In the genomic region with DNA sequence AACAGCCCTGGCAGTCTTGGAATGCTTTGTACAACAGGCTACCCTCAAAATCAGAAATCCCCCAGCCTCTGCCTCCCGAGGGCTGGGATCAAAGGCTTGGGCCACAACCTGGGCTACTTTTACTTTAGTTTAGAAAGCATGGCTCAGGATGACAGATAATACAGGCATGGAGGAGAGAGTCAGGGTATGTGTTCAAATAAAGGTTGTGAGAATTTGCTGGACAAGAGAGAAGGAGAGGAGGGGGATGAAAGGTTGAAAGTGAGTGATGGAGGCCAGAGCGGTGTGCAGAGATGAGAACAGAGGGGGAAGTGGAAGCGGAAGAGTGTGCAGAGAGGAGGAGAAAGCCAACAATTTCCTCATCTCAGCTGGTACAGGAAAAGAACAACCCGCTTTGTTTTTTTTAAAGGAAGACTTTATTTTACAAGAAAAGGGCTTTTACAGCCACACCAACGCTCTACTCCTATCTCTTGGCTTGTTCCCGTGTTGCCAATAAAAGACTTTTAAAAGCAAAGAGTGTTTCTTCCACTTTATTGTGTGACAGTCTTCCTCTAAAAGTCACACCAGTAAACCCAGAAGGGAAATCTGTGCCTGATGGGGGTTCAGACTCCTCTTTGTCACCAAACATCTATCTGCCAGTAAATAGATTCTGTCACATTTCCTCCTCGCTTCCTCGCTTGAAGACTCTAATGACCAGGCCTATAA, we compare ENCODE assay signal across 8 mouse cellular contexts. TPM values are rescaled to one million over a fixed set of nuclear protein-coding genes. Genes with fewer than 3 reads are reported as not detected.
A peak's percentile ranks its signal among the peaks of the same experiment; 100 is the strongest.
DNase-seq lines count a peak whose midpoint lies in the region; ATAC-seq and TF ChIP-seq lines count a peak whose summit lies in the region.

No protein-coding gene starts in this region.

- H3ac ChIP-seq in myocyte (ENCODE audit: control insufficient read depth, insufficient read length), result no peak overlapping the region

- TF ChIP-seq POLR2A in myocyte (IDR thresholded peaks at IDR 0.05; ENCODE audit: insufficient read length, low read depth), result no peak

- peak overlapping the region; percentile 55; the same call in 1 of the 2 replicates for H3K9ac ChIP-seq in lung, embryonic 16.5 days (ENCODE audit: low read length)
- H3K9ac ChIP-seq in forebrain, embryonic 12.5 days, result peak overlapping the region; percentile 65
- H3K9ac ChIP-seq in intestine, embryonic 15.5 days, result no peak overlapping the region

- intact Hi-C loops in left cerebral cortex, postnatal 4 days (cut with DNase I), result loop anchor here (2.0 to 10.0 kb wide), 4 partner anchors 49 to 281 kb away; no protein-coding TSS in a partner anchor

- no peak for DNase-seq in lung, postnatal 14 days
- no peak for DNase-seq in adrenal gland, postnatal 25 days
- no peak for DNase-seq in left cerebral cortex, postnatal 4 days
- DNase-seq in layer of hippocampus, adult 9-10 months (ENCODE audit: low spot score), result no peak

- H3K36me3 ChIP-seq in lung, embryonic 16.5 days (ENCODE audit: control insufficient read depth, insufficient read depth, low read length), result no peaks in the 10 kb centered on the region
- H3K36me3 ChIP-seq in forebrain, embryonic 12.5 days (replicated peaks), result no peaks in the 10 kb centered on the region
- no peaks in the 10 kb centered on the region for H3K36me3 ChIP-seq in intestine, embryonic 15.5 days
- no peaks in the 10 kb centered on the region for H3K36me3 ChIP-seq in myocyte (ENCODE audit: control insufficient read depth, insufficient read depth)

- no peaks in the 10 kb centered on the region for H3K27me3 ChIP-seq in lung, embryonic 16.5 days (ENCODE audit: control insufficient read depth, insufficient read depth, low read depth, low read length)
- H3K27me3 ChIP-seq in forebrain, embryonic 12.5 days, result no peaks in the 10 kb centered on the region
- no peaks in the 10 kb centered on the region for H3K27me3 ChIP-seq in intestine, embryonic 15.5 days (replicated peaks)
- H3K27me3 ChIP-seq in myocyte (ENCODE audit: control insufficient read depth, insufficient read depth, insufficient read length), result no peaks in the 10 kb centered on the region

- peaks cover 34% of the 10 kb centered on the region for H3K4me1 ChIP-seq in lung, embryonic 16.5 days (replicated peaks; ENCODE audit: control insufficient read depth, insufficient read depth, low read length)
- H3K4me1 ChIP-seq in forebrain, embryonic 12.5 days, result peaks cover 36% of the 10 kb centered on the region
- peaks cover 21% of the 10 kb centered on the region for H3K4me1 ChIP-seq in intestine, embryonic 15.5 days (replicated peaks)

- WGBS in lung, embryonic 16.5 days, result 39% methylated on average over 8 of the region's 8 CpGs
- WGBS in forebrain, embryonic 12.5 days, result 41% methylated on average over 8 of the region's 8 CpGs
- WGBS in intestine, embryonic 15.5 days, result 33% methylated on average over 8 of the region's 8 CpGs

- no peaks in the 10 kb centered on the region for H3K9me3 ChIP-seq in lung, embryonic 16.5 days (ENCODE audit: control insufficient read depth, low read length)
- no peaks in the 10 kb centered on the region for H3K9me3 ChIP-seq in forebrain, embryonic 12.5 days
- H3K9me3 ChIP-seq in intestine, embryonic 15.5 days, result no peaks in the 10 kb centered on the region

- H3K79me2 ChIP-seq in myocyte (ENCODE audit: control insufficient read depth, insufficient read depth), result no peaks in the 10 kb centered on the region

- ATAC-seq in lung, embryonic 16.5 days (ENCODE audit: low read depth), result peak; percentile 11; the same call in 1 of the 2 replicates
- ATAC-seq in forebrain, embryonic 12.5 days (ENCODE audit: low FRiP score), result no peak
- no peak for ATAC-seq in intestine, embryonic 15.5 days

- H3K4me2 ChIP-seq in lung, embryonic 16.5 days (ENCODE audit: low read depth, low read length), result peak overlapping the region; percentile 52
- peak overlapping the region; percentile 56 for H3K4me2 ChIP-seq in forebrain, embryonic 12.5 days
- H3K4me2 ChIP-seq in intestine, embryonic 15.5 days (replicated peaks), result peak overlapping the region; percentile 59
- H3K4me2 ChIP-seq in myocyte (ENCODE audit: low read depth), result peak overlapping the region; percentile 78

- H3K27ac ChIP-seq in lung, embryonic 16.5 days (ENCODE audit: low read length), result peak overlapping the region; percentile 95
- peak overlapping the region; percentile 100 for H3K27ac ChIP-seq in forebrain, embryonic 12.5 days
- H3K27ac ChIP-seq in intestine, embryonic 15.5 days, result peak overlapping the region; percentile 88

- no peak overlapping the region for H3K4me3 ChIP-seq in lung, embryonic 16.5 days (ENCODE audit: low read length)
- peak overlapping the region; percentile 31; the same call in 1 of the 2 replicates for H3K4me3 ChIP-seq in forebrain, embryonic 12.5 days (replicated peaks)
- H3K4me3 ChIP-seq in intestine, embryonic 15.5 days (replicated peaks), result no peak overlapping the region
- H3K4me3 ChIP-seq in myocyte, result no peak overlapping the region

TF ChIP-seq in myocyte, 11 proteins besides CTCF, POLR2A, EP300 and RAD21:
- no peak for TF ChIP-seq CEBPB (IDR thresholded peaks at IDR 0.05; ENCODE audit: insufficient read depth, poor library complexity, severe bottlenecking)
- no peak for TF ChIP-seq E2F4 (IDR thresholded peaks at IDR 0.05; ENCODE audit: insufficient read depth)
- TF ChIP-seq MYOG (IDR thresholded peaks at IDR 0.05; ENCODE audit: control insufficient read depth in 1 of 3, insufficient read depth in 1 of 3, insufficient read length in 2 of 3, low read depth in 2 of 3), result no peak
- no peak for TF ChIP-seq SRF (IDR thresholded peaks at IDR 0.05; ENCODE audit: control insufficient read depth, insufficient read length, low read depth)
- no peak for TF ChIP-seq MYOD1 (IDR thresholded peaks at IDR 0.05; ENCODE audit: control insufficient read depth in 1 of 3, insufficient read length in 2 of 3, low read depth in 2 of 3)
- TF ChIP-seq TCF12 (IDR thresholded peaks at IDR 0.05; ENCODE audit: insufficient read depth, poor library complexity, severe bottlenecking), result no peak
- no peak for TF ChIP-seq REST (IDR thresholded peaks at IDR 0.05; ENCODE audit: insufficient read depth, insufficient read length)
- TF ChIP-seq POLR2AphosphoS2 (IDR thresholded peaks at IDR 0.05; ENCODE audit: insufficient read length, low read depth), result no peak
- TF ChIP-seq USF1 (IDR thresholded peaks at IDR 0.05; ENCODE audit: low read depth), result no peak
- no peak for TF ChIP-seq TCF3 (IDR thresholded peaks at IDR 0.05; ENCODE audit: insufficient read length, low read depth)
- no peak for TF ChIP-seq MAX (IDR thresholded peaks at IDR 0.05; ENCODE audit: low read depth)

RNA-seq across cellular contexts. Expression of a gene that starts 8.6 kb away (rescaled TPM):
- polyA plus RNA-seq in lung, embryonic 16.5 days (2015; fragmentation: Nextera tagmentation; extraction: Ambion mirVana), result 69.7 and 71.4 TPM in 2 replicates
- polyA plus RNA-seq in forebrain, embryonic 12.5 days (2016; fragmentation: Nextera tagmentation; extraction: Ambion mirVana), result 187 and 202 TPM in 2 replicates
- polyA plus RNA-seq in intestine, embryonic 15.5 days (2015; fragmentation: Nextera tagmentation; extraction: Ambion mirVana), result 52.1 and 55.7 TPM in 2 replicates
- polyA plus RNA-seq in myocyte (2012; fragmentation: generic; extraction: Trizol), result 5.0 TPM
- 24.6 and 36.2 TPM in 2 replicates for total RNA-seq in adrenal gland, postnatal 25 days (2021)
- total RNA-seq in left cerebral cortex, postnatal 4 days (2021), result 100 to 1,000 TPM; 813 to 824 TPM
